Comparison of ENCODE assay signal across 13 mouse cellular contexts in the genomic region with DNA sequence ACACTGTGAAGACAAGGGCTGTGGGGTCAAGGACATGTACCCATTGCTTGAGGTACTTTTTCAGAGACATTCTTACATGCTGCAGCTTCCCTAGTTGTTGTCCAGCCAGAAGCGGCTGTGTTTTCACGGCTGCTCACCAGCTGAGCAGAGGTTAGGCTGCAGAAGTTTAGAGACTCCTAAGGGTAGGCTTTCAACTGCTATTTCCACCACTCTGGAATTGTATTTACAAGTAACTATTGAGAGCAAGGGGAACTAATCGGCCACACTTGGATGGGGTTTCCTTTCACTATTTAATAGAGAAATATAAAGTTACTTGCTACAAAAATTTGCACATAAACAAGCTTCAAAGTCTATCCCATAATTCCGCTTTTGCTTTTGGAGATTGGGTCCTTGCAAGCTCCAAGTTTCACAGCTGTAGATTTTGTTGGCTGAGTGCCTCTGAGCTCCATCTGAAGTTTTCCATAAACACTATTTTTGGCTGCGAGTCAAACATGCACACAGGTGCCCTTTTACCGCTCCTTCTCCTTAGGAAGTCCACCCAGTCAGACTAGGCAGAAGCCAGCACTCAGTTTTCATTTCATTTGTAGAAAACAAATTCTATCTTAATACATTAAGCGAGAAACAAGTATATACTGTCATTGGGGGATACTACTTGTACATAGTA. TPM values are rescaled to one million over a fixed set of nuclear protein-coding genes. Genes with fewer than 3 reads are reported as not detected.
DNase-seq lines count a peak whose midpoint lies in the region; ATAC-seq lines count a peak whose summit lies in the region.
"Had no signal": no experiment of that assay in that cellular context is flagged by ENCODE, and none has a peak within 500 bp of the region (broad histone marks: within the 10 kb centered on the region; RNA-seq: fewer than 3 reads in every experiment).

No protein-coding gene starts in this region.

- intact Hi-C loops in left cerebral cortex, postnatal 10 days (cut with DNase I), result no loop called here

- 88% methylated on average over 7 of the region's 7 CpGs for WGBS in forebrain, embryonic 14.5 days
- 94% methylated on average over 7 of the region's 7 CpGs for WGBS in forebrain, embryonic 10.5 days

- H3K9ac ChIP-seq in forebrain, embryonic 14.5 days (ENCODE audit: low read length), result no peak overlapping the region
- H3K9ac ChIP-seq: midbrain, embryonic 15.5 days had no signal

- H3K9me3 ChIP-seq in forebrain, embryonic 14.5 days (replicated peaks; ENCODE audit: control insufficient read depth, low read length), result no peaks in the 10 kb centered on the region
- no peaks in the 10 kb centered on the region for H3K9me3 ChIP-seq in forebrain, embryonic 10.5 days
- H3K9me3 ChIP-seq: midbrain, embryonic 15.5 days had no signal

- peak; percentile 36 for DNase-seq in forebrain, embryonic 14.5 days (ENCODE audit: low spot score)
- DNase-seq in forebrain, embryonic 10.5 days (ENCODE audit: extremely low spot score, low spot score), result no peak
- DNase-seq in left cerebral cortex, postnatal 10 days (ENCODE audit: extremely low spot score in 1 of 2, low spot score in 2 of 2), result peak; percentile 22 to 55
- no peak for DNase-seq in left cerebral cortex, adult 8-10 months (ENCODE audit: low spot score in 2 of 2)
- DNase-seq in kidney, postnatal 10 days, result peak; percentile 67
- peak; percentile 56 for DNase-seq in lung, postnatal 14 days
- no peak for DNase-seq in c-Kit-positive CD71-positive TER-119-positive erythroid progenitor cells, embryonic 14.5 days (ENCODE audit: low spot score)
- DNase-seq: adrenal gland, postnatal 14 days; cerebellum, adult 8-10 months; gastrocnemius, postnatal 10 days had no signal

- no peak overlapping the region for H3K27ac ChIP-seq in forebrain, embryonic 14.5 days (ENCODE audit: low read depth, low read length)
- H3K27ac ChIP-seq in forebrain, embryonic 10.5 days, result no peak overlapping the region
- H3K27ac ChIP-seq: midbrain, embryonic 15.5 days had no signal

- no peak for ATAC-seq in forebrain, embryonic 14.5 days
- ATAC-seq in megakaryocyte-erythroid progenitor cell, adult 5-6 weeks (replicated peaks; ENCODE audit: low FRiP score, low TSS enrichment, poor library complexity, severe bottlenecking), result no peak
- ATAC-seq: midbrain, embryonic 15.5 days had no signal

- peaks cover 8% of the 10 kb centered on the region; the same call in 1 of the 2 replicates for H3K36me3 ChIP-seq in forebrain, embryonic 14.5 days (ENCODE audit: control insufficient read depth, insufficient read depth, low read length)
- H3K36me3 ChIP-seq in forebrain, embryonic 10.5 days (replicated peaks), result peaks cover 6% of the 10 kb centered on the region
- H3K36me3 ChIP-seq: midbrain, embryonic 15.5 days had no signal

- H3K27me3 ChIP-seq in forebrain, embryonic 14.5 days (replicated peaks; ENCODE audit: control insufficient read depth, insufficient read depth, low read length), result no peaks in the 10 kb centered on the region
- no peaks in the 10 kb centered on the region for H3K27me3 ChIP-seq in forebrain, embryonic 10.5 days (ENCODE audit: poor library complexity, severe bottlenecking)
- H3K27me3 ChIP-seq: midbrain, embryonic 15.5 days had no signal

- no peak overlapping the region for H3K4me2 ChIP-seq in forebrain, embryonic 14.5 days (ENCODE audit: low read length)
- H3K4me2 ChIP-seq: midbrain, embryonic 15.5 days had no signal

- no peaks in the 10 kb centered on the region for H3K4me1 ChIP-seq in forebrain, embryonic 14.5 days (ENCODE audit: control insufficient read depth, insufficient read depth, low read length)
- H3K4me1 ChIP-seq in forebrain, embryonic 10.5 days, result peaks cover 17% of the 10 kb centered on the region
- H3K4me1 ChIP-seq: midbrain, embryonic 15.5 days had no signal

- no peak overlapping the region for H3K4me3 ChIP-seq in forebrain, embryonic 14.5 days (ENCODE audit: low read depth, low read length)
- no peak overlapping the region for H3K4me3 ChIP-seq in forebrain, embryonic 10.5 days
- H3K4me3 ChIP-seq: erythroblast, embryonic 14.5 days; midbrain, embryonic 15.5 days had no signal

RNA-seq across cellular contexts. Expression of a gene that starts 2.5 kb away (rescaled TPM):
- polyA plus RNA-seq in forebrain, embryonic 14.5 days (2014; fragmentation: Nextera tagmentation; extraction: Ambion mirVana), result 10.4 and 11.2 TPM in 2 replicates
- polyA plus RNA-seq in forebrain, embryonic 10.5 days (2016; fragmentation: Nextera tagmentation; extraction: Ambion mirVana), result 0.55 and 0.58 TPM in 2 replicates
- 1 to 10 TPM; 1.2 to 1.9 TPM for total RNA-seq in left cerebral cortex, postnatal 10 days (2021)
- 1 to 10 TPM; 3.8 to 9.9 (median 5.2) TPM for total RNA-seq in left cerebral cortex, adult 8-10 months (2022)
- not detected in 2 replicates for total RNA-seq in megakaryocyte-erythroid progenitor cell, adult 5-6 weeks (2014; fragmentation: Nextera tagmentation)
- total RNA-seq in megakaryocyte-erythroid progenitor cell, adult 5-6 weeks (2017), result not detected in 2 replicates
- total RNA-seq: adrenal gland, postnatal 14 days had no signal
- polyA plus RNA-seq: erythroblast, embryonic 14.5 days had no signal

Comparison
In these comparisons a context has a peak if more than half of its experiments do, and no peak if none do; other contexts are left out.
1. DNase-seq: peak in forebrain, embryonic 14.5 days (single experiment), left cerebral cortex, postnatal 10 days (2 of 2), kidney, postnatal 10 days (single experiment) and lung, postnatal 14 days (single experiment); none in forebrain, embryonic 10.5 days (single experiment), left cerebral cortex, adult 8-10 months (0 of 2) and c-Kit-positive CD71-positive TER-119-positive erythroid progenitor cells, embryonic 14.5 days (single experiment).